Mouse (Mus musculus) c-Kit-negative CD71-positive TER-119-positive erythroid progenitor cells, embryonic 14.5 days (primary cell): ENCODE data around the gene Cend1.

ENCODE experiments used
- DNase-seq: peaks from one replicate; pipeline ENCODE4 v3.0.0-alpha.2; 2013; ENCODE audit warnings: low read depth, low spot score

Gene Cend1

DNA sequence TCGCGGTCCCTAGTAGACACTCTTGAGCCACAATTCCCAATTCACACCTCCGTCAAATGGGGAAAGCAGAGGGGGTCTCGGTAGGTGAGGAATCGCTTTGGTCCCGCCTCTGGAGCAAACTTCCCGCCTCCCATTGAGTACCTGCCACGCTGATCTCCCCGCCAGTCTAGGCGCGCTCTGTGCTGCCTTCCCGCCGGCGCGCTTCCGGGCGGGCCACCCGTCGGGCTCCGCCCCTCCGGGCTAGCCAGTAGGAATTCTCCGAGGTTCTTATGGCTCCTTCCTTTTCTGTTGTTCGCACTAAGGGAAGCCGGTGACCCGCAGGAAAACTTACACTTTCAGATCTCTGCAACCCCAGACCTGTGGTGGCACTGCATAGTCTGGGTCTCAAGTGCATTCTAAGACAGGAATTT is 14.5 kb upstream of the Cend1 start, which contains the start of gene Pidd1:
Pidd1 (minus strand) TSS at position 198 of the 410 bp plus-strand sequence.
- DNase-seq: peak; percentile 70

DNA sequence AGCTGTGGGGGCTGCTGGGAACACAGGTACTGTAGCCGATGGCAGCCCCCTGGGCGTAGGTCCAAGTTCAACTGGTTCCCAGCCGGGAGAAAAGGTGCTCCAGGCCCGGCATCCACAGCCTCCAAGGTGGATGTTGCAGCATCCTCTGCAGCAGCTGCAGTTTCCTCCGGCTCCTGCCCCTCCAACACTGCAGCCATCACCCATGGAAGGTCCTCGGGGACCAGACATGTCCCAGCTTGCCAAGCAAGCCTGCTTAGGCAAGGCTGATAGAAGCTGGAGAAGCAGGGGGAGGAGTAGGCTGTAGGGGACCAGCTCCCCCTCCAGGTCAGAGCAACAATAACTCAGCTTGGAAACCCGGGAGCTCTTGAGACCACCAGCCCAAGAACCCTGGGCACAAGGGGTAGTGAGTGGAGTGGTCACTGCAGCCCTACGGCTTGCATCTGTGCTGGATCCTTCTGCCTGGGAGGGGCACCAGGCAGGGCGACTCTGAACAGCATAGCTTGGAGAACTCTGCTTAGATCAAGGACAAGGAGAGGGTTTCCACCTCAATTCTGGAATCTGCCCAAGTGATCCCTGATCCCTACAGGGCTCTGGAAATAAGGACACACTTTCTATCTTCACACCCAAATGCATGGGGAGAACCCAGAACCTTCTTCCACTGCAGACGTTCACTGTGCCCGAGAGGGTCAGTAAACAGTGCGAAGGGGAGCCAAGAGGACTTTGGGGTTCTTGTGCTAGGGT is 14.0 kb upstream of the Cend1 start:
- no peak for DNase-seq

DNA sequence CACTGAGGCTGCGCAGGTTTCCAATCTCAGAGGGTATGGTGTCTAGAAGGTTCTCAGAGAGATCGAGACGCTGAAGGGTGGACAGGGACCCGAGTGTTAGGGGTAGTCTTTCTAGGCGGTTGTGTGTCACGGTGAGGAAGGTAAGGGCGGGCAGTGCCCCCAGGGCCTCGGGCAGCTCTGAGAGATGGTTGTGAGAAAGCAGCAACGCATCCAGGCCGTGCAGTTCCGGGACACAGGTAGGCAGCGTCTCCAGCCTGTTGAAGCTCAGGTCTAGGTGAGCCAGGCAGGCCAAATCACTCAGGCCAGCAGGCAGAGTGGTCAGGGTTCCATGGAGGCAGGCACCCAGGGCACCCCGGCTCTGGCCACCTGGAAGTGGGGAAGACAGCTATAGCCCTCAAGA is 12.9 kb upstream of the Cend1 start:
- DNase-seq: no peak

DNA sequence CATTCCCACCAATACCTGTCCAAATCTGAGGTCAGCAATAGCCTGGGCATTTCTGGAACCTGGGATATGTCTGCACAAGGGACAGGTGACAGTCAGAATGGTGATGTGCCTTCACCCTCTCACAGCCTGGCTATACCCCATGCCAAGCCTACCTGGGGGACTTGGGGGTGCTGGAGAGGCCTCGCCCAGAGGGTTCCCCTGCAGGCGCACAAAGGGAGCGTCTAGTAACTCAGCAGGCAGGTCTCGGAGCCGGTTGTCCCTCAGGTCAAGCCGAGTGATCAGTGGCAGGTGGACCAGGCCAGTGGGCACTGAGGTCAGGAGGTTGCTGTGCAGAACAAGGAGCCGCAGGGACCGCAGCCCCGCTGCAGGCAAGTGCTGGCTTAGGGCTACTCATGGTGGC is 12.2 kb upstream of the Cend1 start:
- DNase-seq: no peak

DNA sequence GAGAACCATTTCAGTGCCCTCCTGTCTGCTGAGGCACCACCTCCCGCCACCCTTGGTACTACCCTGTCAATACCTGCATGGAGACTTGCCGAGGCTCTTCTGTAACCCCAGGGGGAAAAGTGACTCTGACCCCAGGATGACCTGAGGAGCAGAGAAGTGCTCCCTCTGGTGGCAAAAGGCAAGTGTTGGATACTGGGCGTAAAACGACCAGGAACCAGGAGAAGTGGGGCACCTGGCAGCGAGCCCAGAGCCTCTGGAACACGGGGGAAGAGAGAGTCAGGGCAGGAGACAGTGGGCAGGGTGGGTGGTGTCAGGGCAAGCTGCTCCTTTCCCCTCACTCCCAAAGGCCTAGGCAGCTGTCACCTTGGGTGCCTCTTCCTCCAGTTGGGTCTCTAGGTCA is 11.3 kb upstream of the Cend1 start:
- DNase-seq: no peak

DNA sequence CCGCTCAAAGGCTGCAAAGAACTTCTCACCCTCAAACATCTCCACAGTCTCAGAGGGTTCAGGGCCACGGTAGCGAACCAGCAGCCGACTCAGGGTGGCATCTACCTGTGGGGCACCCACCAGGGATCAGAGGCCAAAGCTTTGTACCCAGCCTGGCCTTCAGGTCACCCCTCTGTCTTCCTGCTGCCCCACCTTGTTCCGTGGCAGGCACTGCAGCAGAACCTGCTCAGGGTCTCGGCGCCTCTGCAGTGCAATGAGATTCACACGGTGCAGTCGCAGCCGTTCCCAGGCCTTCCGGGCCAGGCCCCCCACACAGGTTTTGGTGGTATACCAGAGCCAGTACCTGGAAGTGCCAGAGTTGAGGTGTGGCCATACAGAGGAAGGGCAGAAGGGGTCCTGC is 10.5 kb upstream of the Cend1 start:
- DNase-seq: no peak

DNA sequence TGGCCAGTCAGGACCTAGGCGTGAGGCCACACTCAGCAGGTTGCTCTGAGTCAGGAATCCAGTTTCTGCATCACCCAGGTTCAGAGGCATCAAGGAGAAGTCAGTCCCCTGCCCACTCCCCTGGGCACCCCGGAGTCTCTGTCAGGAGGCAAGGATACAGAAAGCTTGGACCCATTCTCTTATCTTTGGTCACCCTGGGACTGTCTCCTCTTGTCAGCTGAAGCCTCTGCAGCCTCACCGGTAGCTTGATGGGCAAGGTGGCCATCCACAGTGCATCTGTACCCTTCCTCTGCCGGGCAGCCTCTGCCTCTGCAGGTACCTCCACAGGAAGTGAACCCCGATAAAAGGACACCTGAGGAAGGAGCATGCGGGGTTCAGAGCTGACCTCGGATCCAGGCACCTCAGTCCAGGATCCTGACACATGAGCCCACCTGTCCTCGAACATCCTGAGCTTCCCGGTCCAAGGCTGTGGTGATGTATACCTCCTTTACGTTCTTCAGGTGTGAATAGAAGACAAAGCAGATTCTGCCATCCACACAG is 9.9 kb upstream of the Cend1 start:
- no peak for DNase-seq

DNA sequence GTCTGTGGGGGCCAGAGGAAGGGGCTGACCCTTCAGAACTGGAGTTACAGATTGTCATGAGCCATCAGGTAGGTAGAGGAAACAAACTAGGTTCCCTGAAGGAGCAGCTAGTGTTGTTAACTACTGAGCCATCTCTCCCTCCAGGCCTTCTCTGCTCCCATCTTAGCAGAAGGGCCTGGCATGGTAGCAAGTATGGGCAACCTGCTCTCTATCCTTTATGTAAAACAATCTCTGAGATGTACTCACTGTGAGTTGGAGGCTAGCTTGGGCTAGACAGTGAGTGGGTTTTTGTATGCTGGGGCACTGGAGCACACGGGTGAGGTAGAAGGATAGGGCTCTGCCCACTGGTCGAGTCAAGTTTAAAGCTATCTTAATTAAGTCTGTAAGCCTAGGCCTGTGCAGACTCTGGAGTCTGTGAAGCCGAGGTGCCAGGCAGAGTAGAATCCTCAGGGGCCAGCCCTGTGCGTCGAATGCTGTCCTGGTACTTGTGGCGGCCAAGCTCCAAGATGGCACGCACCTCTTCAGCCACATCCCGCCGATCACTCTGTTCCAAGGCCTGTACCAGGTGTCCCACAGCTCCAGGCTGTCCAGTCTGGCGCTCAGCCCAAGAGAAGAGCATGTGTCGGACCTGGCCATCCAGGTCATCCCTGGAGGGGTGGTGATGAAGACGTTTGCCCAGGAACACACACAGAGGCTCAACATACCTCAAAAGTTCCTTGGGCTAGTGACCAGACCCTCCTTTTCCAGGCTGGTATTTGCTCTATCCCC is 9.1 kb upstream of the Cend1 start:
- no peak for DNase-seq

DNA sequence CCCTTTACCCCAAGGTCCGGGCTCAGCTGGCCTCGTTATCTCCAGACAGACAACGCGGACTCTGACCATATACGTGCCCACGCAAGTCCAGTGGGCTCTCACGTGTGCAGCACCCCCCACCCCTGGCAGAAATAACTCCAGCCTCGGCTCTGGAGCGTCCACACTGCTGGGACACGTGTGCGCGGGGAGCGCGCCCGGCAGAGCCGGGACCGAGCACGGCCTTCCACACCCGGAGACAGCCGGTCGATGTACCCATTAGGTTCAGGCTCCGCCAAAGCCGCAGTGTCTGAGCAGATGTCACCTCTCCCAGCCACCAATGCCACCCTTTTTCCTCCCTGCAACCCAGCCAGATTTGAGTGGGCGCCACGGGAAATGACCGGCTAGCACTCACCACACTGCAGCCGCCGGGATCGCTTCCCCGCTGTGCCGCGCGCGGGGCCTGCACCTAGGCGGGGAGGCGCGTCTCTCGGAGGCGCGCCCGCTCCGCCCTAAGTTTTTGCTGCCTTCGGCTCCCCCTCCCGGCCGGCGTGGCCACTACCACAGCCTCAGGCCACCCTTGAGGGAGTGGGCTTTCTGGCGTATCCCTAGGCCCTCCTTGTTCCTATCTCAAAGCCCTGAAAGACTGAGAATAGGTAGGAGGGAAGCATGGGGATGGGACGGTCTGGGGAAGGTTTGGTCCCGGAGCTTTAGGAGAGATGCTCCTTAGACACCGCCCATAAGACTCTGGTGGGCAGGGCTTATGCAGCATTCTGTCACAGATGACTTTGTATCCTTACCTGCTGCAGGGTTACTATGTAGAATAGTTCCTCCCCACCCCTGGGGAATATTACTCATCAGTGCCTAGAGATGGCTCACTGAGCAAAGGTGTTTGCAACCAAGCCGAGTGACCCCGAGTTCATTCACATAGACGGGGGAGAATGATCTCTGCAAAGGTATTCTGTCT is 8.2 kb upstream of the Cend1 start, which contains the start of gene Slc25a22:
Slc25a22 (minus strand) TSS at position 715 of the 943 bp plus-strand sequence.
- DNase-seq: peak; percentile 56

DNA sequence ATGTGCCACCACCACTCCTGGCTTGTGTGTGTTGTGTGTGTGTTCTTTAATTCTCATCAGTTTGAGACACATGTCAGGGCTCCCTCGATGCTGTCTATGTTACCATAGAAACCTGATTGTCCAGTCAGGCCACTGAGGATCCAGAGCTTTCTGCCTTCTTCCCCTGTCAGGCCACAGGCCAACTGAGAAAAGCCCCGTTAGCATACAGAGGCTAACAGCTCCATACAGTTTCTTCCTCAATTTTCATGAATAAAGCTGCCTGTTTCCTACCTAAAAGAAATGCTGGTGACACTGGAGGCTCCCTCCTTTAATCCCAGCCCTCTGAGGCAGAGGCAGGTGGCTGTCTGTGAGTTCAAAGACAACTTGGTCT is 7.2 kb upstream of the Cend1 start:
- DNase-seq: no peak

DNA sequence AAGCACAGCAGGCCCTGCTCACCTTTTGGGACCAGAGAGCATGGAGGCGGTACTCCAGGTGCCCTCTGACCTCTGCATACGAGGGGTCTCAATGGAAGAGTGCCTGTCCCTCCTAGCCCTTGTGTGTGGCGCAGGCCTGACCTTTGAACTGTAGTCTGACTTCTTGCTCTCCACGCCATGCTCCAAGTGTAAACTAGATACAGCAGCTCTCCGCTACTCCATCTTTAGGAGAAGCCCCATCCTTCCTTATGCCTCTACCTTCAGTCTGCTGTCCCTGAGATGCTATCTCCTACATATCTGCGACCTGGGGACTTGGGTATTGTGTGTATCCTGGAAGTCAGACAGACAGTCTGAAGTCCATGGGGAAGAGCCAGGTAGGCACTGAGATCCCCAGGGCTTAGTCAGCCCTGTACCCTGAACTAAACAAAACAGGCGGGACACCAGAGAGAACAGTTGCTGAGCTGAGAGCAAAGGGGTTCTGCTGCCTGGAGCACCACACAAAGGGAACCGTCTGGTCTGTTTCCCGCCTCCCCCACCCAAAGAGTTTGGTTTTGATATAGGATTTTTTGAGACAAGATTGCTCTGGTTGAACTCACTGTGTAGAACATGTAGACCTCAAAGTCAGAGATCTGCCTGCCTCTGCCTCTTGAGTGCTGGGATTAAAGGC is 6.7 kb upstream of the Cend1 start:
- no peak for DNase-seq

DNA sequence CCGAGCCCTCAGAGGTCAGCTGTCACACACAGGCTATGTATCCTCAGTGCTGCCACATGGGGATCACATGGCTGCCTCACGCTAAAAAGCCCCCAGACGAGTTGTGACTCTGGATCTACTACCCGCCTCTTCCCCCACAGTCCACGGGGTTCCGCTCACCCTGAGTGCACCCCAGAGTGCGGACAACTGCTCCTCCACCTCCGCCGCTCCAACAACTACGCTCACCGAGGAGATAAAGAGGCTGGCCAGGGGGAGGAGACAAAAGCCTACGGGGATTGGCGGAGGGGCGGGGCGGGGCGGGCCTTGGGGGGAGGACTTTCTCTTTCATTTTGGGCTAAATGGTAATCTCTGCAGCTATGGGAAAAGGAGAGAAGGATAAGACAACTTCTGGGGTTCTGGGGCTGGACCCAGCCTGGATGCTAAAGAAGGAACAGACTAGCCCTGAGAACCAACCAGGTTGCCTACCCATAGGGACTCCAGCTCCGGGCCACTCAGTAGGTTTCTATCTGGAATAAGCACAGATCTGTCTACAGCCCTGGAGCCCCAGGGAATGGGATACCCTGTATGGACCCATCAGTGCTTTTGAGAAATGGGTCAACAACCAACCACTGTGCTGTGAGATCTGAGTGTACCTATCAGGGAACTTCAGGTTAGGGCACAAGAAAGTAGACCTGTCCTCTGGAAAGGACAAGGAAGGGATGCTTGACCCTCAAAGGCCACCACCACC is 6.0 kb upstream of the Cend1 start:
- DNase-seq: peak; percentile 59

DNA sequence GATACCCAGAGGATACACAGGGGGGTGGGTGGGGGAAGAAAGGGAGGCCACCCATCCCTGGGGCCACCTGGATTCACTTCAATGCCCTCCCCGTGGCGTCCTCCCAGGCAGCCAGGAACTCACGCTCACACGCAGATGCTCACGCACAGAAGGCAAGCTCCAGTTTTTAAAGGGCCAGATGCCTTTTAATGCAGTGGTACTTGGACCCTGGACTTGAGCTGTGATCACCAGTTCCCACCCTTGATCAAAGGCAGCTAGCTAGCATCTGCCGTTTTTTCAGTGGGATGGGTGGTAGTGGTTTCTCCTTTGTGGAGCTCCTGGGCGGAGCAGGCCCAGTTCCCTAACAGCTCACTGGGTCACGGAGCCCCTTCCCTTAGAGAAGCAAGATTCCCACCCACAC is 5.2 kb upstream of the Cend1 start:
- DNase-seq: no peak

DNA sequence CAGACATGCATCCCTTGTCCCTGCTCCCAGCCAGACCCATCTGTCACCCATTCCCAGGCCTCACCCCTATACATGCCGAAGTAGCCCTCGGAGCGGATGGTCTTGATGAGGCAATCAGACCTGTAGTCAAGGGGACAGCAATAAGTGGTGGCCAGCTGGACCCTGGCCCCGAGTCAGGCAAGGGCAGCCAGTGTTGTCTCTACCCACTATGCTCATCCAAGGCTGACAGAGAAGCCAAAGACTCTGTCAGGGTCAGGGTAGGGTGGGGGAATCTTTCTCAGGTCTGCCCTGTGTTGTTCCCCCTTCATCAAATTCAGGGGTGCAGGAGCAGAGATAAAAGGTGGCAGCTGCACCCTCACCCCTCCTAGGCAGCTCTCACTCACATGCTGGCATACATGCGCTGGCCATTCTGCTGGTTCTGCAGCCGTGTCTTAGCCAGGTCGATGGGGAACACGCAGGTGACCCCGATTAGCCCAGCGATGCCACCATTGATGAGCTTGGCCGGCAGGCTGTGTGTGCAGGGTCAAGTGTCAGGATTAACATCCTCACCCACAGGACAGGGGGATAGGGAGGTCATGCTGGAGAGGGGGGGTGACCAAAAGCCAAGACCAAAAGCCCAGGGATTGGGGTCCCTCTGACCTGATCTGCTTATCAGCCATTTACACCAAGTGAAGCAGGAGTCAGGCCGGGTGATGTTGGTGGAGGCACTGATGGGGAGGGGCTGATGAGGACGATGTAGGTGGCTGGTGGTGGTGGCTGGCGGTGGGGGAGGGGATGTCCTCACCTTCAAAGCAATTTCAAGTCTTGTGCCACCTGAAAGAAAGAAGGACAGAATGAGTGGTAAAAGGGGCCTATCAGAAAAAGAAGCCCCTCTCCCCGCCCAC is 4.5 kb upstream of the Cend1 start:
- no peak for DNase-seq

DNA sequence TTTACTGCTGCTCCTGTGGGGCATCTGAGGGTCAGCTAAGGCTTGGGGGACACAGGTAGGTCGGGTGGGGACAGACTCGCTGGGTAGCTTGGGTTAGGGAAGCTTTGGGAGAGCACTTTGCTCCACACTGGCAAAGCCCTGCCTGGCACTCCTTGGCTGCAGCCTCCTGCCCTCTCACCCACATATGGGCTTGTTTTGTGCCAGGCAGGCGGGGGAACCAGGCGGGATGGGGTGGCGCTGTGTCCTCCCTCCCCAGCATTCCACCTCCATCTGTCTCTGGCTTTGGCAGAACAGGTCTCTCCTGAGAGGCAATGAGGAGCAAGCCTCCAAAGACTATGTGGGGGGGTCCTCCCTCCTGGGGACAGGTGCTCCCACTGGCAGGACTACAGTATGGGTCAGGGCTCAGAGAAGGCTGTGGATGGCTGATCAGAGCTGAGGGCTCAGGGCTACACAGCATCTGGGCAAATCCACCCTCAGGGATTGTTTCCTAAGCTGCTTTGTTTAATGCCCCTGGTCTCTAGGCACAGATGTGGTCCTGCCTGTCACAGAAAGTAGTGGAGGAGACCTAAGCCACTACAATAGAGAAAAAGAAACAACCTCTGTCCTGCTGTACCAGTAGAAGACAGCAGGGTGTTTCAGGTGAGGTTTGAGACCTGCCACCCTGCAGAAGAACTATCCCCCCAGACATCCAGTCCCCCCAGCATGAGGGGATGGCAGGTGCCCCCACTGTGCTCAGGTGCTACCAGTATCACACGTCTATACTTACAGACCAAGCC is 3.6 kb upstream of the Cend1 start:
- no peak for DNase-seq

DNA sequence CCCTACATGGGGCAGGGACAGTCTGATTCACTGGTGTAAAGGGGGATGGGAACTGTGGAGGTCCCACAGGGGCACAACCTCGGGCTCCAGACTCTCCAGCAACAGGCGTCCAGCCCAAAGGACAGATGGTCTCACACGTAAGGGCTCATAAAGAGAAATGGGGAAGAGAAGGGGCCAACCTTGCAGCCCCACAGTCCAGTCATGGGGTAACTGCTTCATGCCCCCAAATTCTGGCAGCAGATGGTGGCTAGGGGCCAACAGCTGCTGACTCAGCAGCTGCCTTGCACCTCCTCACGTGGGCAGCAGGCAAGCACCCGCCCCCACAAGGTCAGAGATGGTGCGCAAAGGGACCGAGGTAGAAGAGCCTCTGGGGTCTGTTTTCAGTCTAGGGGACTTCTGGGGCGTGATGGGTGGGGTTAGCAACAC is 2.9 kb upstream of the Cend1 start:
- DNase-seq: no peak

DNA sequence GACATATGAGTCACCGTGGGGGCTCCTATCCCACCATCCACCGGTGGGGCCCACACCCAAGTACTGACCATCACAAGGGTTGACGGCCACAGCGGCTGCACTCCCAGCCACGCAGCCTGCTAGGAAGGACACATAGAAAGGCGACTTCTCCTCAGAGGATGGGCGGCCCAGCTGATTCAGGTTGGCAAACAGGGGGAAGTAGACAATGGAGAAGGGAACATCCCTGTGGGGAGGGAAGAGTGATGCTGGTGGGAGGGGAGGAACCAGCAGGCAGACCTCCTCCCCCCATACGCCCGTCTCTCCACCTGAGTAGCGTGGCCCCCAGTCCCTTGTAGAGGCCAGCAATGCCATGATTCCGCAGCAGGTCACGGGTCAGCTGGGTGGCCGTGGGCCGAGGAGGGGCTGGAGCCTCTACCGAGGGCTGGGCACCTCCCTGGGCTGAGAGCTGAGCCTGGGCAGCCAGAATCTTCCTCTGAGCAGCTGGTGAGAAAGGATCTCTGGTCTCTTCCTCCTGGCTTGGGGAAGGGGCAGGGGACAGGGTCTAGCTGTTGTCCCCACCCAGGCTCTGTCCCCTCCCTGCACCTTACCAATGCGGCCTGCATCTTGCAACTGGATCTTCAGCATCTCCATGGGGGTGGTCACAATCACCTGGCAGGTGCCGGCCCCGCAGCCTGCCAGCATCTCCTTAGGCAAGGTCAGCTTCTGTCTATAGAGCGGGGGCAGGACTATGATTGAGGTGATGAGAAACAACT is 2.3 kb upstream of the Cend1 start:
- no peak for DNase-seq
